Mouse (Mus musculus): ENCODE results near the gene Cers3. TPM values are rescaled to one million over a fixed set of nuclear protein-coding genes. Genes with fewer than 3 reads are reported as not detected.
A peak's percentile ranks its signal among the peaks of the same experiment; 100 is the strongest.

The Cers3 gene
- total RNA-seq, 1 experiment from 2014 or later: 0.27 TPM

DNA sequence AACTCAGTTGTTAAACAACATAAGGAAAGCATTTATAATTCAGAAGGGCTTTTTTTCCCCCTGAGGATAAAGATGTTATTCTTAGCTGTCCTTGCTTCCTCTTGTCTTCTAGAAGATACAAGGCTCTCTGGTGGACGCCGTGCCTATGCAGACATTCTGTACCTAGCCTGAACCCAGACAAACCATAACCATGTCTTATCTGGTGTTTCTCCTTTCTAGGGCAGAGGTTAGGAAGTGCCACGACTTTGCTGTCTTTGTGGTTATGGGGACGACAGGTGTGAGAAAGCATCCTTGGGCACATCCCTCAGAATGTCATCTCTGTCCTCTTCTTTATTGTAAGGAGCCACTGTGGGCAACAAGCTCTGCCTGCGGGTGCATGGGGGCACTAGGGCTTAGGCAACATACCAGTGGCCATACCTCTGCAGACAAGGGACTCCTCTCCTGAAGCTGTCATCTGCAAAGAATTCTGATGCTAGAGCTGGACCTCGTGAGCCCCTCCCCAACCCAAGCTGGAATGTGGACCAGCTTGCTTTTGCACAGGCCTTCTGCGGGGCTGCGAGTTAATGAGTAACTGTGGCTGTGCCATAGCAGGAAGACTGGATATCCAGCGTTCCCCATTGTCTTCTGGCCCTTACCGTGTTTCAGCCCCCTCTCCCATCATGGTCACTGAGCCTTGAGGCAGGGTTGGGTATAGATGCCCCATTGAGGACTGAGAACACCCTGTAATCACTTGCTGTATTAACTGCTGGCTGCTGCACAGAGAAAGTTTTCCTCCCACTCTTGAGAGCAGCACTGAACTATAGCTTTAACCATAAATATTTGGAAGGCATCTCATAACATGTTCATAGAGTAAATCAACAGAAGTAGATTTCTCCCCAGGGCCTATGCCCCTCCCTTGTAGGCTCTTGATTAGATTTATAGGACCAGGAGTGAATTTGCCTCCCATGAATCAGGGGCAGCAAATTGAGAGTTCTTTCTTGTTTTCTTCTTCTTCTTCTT lies 36.9 kb downstream of the Cers3 start:
- DNase-seq: no peak

DNA sequence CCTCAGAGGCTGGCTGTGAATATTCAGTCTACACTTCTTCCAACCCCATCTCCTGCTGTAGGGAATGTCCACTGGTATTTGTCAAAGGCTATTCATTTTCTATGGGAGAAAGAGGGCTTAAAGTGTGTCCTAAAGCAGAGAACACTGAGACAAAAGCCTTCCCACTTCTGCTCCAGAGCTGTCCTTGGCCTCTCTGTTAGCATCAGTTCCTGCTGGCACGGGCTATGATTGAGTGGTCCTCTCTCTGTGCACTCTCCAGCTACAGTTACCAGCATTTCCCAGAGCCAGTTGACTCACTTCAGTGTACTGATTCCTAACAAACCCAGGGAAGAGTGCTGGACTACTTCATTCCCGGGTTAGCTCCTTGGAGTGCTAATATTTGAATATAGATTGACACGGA lies 43.2 kb downstream of the Cers3 start:
- peak; percentile 30 for DNase-seq

DNA sequence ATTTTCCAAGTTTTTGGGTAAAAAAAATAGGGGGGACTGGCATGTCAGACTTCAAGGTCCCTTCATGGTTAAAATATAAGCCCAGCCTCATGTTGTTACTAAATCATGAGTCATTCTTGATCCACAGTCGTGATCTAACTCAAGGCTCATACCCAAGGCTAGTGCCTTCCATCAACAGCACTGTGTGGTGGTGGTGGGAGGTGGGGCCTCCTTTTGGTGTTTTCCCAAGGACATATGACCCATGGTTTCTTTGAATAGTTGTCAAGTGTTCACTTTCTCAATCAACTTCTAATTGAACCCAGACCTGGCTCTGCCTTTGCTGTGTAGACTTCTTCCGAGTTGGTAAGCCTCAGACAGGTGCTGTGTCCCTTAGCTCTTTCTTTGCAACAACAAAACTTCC lies 44.5 kb downstream of the Cers3 start:
- peak; percentile 24 for DNase-seq

DNA sequence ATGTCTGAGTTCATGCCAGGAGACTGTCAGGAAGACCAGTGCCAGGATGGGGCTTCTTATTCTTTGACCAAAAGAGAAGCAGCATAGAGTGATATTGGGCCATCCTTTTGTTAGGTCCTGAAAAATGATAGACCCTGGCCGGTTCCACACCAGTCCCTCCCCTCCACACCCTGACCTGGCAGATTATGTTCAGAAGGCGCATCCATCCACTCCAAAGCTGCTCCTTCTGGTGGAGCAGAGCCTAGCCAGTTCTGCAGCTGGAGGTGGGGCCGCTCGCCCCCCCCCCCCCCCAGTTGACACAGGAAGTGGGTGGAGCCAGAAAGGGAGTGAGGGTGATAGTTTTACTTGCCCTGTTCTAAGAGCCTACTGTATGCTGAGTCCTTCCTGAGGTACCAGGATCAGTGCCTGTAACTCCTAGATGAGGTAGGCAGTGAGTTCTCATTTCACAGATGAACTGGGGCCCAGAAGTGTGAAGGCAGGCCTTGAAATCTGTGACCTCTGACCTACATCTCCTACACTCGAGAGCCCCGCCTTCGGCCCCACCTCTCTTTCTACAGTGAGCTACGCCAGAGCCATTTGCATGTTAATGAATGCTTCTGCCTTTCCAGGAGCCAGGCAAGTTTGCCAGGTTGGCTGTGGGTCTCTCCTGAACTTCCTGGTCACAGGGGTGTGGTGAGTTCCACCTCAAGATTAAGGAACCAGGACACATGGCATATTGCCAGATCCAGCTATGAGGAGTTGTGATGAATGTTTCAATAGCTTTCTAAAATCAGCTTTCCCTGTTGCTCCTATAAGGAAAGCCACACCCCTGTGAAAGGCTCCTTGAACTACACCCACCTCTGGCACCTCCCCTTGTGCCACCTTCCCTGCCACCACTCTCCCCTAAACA lies 46.8 kb downstream of the Cers3 start:
- no peak for DNase-seq

DNA sequence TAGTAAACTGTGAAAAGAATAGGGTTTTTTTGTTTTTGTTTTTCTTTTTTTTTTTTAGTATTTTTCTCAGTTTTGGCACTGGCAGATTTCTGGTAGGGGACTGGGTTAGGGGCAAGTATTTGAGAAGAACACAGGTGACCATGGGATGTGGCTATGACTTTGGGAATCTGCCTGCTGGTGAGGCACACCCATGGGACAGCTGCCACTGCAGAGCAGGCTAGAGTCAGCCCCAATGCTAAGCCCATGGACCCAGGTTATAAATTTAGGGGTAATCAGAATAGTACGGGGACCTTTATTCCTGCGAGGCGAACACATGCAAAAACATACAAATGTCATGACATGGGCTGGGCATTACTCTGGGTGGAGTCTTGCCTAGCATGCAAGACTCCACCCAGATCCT lies 47.7 kb downstream of the Cers3 start:
- no peak for DNase-seq

DNA sequence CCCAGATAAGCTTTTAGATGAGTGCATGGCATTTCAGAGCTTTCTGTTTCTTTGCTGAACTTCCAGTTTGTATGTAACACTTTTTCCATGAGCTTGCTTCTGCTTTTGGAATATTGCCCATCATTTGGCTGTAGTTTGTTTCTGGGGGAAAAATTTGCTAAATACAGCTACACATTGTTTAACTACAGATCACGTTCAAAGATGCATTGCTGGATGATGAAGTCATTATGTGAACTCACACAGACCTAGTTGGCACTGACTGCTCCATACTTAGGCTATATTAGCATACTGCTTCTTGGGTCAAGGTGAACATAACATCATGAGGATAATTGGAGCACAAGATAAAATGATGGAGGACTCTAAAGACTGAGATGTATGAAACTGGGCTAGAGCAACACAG lies 53.6 kb downstream of the Cers3 start:
- no peak for DNase-seq

DNA sequence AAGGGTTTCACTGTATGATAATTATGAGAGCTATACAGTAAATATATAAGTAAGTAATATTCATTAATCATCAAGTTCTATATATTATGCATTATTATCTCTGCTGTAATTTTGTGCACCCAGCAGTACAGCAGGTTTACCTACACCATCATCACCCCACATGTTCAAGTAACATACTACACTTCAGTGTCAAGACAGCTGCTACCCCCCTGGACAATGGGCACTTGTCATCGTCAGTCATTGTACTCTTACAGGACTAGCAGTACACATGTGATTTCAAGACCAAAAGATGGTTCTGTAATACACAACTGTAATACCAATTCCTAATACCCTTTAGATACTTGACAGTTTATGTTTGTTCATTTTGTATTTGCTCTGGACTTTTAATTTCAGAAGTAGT lies 54.0 kb downstream of the Cers3 start:
- no peak for DNase-seq

DNA sequence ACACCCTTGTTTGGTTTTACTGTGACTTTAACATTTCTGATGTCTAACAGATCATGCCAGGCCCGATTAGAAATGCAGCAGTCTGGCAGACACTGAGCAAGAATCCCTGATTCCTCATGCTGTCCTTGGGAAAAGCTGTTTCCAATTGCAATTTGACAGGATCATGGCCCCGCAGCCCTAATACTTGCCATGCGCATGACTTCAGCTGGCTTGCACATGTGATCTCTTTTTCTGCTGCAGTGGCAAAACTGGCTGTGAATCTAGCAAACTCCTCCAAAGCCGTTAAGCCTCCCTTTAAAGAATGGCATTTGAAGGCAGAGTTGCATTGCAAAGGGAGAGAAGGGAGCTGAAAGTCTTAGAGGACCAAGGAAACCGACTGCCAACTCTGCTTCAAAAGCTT lies 55.5 kb downstream of the Cers3 start:
- DNase-seq: no peak

DNA sequence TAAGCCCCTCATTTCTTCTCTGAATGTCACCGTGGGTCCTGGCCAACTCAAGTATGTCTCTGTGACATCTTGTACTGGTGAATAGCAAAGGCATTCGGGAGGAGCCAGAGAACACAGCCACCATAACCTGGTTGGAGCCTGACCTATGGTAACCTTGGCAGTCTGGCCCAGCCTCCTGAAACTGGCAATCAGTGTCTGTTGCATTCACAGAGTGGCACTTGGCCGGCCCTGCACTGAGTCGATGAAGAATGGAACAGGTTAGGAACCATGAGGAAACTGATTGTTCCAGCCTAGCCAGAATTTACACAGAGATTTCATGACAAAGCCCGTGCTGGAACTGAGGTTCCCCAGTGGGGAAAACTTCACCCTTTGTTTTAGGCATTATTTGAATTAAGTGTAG lies 57.5 kb downstream of the Cers3 start:
- DNase-seq: no peak

DNA sequence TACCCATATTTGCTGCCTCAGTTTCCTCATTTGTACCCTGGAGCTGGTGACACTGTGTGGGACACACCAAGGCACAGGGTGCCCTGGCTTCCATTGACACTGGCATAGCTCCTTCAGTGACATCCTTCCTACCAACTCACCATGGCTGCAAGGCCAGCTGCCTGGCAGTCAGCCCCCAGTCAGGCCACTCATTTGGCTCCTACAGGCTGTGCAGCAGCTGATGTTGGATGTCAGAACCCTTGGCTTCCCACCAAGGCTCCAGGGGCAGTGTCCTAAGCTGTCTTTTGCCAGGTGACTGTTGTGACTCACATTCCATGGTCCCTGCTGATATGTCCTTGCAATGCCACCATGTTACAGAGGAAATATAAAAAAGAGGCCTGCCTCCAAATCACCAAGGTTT lies 58.5 kb downstream of the Cers3 start:
- peak; percentile 71 for DNase-seq

DNA sequence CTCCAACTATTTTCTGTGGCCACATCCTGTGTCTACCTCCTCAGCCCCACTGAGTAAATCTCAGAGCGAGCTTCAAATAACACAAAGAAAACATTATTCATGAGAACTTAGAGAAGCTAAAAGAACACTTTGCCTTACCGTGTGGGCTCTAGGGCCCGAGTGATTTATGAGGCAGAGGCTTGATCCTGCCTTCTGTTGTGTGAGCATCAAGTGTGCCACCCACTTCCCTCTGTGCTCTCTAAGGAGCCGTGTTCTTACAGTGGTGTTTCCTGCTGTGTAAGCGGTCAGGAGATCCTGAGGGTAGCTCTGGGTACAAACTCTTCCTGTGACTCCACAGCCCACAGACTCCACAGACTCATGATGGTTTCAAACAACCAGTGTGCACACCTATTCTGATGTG lies 60.5 kb downstream of the Cers3 start:
- no peak for DNase-seq

DNA sequence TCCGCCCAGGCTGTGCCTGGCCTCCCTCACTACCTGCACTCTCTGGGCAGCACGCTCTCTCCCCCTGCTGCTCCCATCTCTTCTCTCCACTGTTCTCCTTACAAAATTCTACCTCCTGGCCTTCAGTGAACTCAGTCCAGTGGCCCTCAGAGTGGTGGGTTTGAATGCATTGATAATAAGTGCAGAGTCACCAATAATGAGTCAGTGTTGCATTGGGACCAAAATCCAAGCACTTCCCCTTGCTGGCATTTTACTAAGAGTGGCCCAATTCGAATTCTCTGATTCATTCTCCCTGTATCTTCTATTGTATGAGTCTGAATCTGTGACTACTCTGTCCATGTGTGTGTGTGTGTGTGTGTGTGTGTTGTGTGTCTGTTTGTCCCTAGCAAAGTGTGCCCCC lies 63.5 kb downstream of the Cers3 start:
- no peak for DNase-seq

DNA sequence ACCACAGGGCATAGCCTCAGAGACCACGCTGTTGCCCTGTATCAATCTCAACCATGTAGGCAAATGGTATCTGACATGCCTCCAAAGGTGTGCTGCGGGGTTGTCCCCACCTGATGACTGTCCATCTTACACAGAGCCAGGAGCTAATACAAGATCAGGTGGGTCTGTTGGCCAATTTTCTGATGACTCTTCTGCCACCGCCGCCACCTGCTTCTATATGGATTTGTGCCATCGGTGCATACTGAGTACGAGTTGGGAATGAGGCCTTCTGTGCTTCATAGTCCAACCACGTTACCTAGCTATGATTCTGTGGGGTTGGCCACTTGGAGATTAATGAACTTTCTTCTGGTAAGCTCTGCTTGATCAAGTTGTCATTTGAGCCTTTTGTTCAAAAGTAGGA lies 67.1 kb downstream of the Cers3 start:
- DNase-seq: no peak

DNA sequence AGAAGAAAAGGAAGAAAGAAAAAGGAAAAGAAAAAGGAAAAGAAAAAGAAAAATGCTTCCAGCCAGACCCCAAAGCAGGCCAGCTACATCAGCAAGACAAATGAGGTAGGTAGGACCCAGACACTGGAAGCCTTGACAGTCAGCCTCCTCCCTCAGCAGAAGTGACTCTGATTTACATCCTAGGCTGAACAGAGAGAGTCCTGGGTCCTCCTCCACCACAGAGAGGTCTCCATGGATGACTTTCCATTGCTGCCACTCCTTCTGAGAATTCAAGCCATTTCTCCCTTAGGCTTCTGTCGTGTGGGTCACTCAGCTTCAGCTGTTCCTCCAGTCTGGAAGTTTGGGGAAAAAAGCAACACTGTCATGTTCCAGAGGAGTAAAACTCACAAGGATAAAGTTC lies 68.0 kb downstream of the Cers3 start:
- no peak for DNase-seq

DNA sequence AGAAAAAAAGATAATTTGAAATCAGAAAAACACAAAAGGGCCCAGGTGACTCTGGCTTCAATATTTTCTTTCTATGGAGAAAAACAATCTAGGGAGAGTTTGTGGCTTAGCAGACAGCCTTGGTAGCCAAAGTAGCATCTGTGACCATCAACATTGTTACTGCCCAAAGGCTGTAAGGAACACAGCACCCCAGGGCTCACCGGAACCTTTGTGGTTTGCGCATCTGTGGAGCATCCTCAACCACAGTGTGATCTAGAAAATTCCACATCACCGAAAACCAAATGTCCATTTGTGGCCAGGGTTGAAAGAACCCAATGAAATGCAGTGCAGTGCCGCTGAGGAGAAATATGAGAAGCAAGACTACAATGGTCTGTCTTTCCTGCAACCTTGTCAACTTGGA lies 69.0 kb downstream of the Cers3 start:
- no peak for DNase-seq

DNA sequence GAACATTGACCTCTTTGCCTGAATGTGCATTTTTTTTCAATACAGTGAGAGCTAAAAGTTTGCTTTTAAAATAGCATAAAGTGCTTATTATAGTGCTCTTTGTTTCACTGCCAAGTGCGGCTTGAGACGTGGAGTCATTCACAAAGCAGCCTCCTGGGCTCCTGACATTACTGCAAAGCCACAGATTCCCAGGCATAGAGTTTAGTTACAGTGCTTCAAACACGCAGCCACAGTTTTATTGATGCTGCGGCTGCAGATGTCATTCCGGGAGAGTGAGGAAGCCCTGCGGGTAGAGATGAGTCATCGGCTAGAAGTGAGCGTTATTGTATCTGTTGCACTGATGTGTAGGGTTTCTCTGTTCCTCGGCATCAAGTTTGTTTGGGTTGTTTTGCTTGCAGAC lies 69.4 kb downstream of the Cers3 start:
- DNase-seq: no peak

DNA sequence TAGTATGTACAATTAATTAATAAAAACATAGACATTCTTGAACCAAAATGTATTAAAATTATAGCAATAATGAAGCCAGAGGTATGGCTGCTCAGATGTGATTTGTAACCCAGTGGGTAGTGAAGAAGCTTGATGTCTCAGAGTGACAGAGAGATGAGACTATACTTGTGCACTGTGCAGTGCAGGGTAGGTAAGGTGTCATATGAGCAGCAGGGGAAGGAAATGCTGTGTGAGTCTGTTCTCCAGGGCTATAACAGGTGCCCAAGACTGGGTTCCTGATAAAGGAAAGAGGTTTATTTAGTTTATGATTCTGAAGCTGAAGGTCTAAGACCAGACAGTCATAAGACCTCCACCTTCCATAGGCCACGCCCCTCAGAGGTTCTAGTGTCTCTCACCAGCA lies 69.9 kb downstream of the Cers3 start:
- DNase-seq: no peak

DNA sequence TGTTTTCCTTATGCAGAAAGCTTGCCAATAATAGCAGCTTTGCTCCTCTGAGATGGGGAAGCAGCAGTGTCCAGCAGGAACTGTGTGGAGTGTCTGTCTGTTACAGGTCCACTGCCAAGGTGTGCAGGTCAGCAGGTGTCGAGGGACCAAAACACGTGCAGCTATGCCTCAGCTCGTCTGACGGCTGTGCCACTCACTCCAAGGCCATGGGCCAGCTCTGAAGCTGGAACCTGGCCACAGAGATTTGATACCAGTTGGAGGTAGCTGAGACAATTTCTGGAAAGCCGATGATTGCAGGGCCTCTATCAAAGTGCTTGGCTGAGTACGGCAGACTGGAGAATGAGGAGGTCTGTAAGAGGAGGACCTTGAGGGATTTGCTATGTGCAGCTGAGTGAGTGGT lies 72.2 kb downstream of the Cers3 start:
- no peak for DNase-seq

DNA sequence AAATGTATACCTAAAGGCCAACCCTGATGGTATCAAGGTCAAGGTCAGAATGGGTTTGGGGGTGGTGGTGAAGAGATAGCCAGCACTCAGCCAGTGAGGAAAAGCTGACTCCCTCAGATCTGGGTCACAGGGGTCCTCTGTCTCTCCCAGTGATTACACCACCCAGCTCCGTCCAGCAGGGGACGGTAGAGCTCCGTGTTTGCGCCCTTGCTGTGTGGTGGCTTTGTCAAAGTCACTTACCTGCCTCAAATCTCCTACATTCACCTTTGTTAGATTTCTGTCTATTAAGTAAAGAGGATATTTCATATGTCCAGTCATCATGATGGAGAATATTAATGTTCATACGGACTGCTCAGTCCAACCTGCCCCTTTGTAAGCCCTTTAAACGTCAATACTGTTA lies 76.7 kb downstream of the Cers3 start:
- peak; percentile 63 for DNase-seq

DNA sequence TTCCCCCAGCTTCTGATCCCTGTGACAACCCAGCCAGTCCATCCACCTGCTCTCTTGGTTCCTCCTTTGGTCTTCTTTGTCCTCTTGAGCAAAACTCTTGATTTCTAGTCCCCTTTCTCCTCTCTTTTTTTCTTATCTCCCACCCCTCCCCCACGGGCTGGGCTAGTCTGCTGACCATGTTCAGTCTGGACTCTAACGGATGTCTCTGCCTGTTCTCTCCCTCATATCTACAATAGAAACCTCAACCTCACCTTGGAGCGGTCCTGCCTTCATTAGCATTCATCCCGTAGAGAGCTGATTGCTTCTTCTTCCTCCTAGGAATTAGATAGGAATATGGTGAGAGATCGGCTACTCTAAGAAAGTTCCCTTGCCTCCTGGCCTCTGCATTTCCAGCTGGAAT lies 87.5 kb downstream of the Cers3 start:
- DNase-seq: no peak

DNA sequence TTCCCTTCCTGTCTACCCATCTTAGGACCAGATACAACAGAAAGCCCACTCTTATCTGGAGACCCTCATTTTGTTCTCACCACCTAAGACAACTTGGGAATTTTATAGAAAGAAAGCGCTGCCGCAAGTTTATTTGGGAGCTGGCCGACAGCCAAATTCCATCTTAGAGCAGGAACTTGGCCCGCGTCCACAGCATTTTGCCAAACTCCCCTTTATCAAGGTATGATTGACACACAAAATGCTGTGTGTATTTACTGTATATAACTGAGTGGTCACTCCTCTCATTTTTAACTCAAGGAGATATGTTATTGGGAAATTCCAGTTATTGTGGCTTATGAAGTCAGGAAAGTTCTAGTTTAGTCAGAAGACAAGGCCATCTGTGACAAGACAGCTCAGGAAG lies 88.0 kb downstream of the Cers3 start:
- peak; percentile 52 for DNase-seq

DNA sequence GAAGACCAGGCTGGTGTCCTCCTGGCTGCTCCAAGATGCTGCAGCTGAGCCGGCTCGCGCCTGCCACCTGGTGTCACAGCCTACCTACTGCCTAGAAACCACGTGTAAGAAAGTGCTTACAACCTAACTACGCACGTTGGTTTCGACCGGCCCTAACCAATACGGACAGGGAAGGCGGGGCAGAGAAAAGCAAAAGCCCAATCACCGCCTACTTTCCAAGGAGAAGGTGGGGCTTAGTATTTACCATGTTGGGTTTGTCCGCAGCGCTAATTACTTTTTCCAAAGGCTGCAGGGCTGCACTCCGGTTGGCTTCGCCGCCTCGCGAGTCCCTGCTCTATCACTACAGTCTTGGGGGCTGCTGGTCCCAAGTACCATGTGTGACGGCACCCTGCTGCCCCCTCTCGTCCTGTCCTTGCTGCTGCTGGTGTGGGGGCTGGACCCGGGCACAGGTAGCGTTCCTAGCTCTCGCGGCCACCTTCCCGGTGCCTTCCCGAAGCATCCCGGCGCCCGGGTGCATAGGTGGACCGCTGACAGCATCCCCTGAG lies 96.2 kb downstream of the Cers3 start, which contains the start of gene Adamts17:
Adamts17 (plus strand) TSS at position 273 of the 545 bp plus-strand sequence.
- peak; percentile 90 for DNase-seq

Measured in adrenal gland, postnatal 25 days (tissue).